Mouse (Mus musculus) thymus, adult 2 months (tissue): Measurements from ENCODE around the gene 1110065P20Rik. TPM values are rescaled to one million over a fixed set of nuclear protein-coding genes. Genes with fewer than 3 reads are reported as not detected.

ENCODE experiments used
- DNase-seq: peaks from one replicate; pipeline ENCODE4 v3.0.0; 2021
- H3K27ac ChIP-seq: fragments of 200-500 bp; 2 replicates; pipeline ENCODE4 v1.5.1; 2012; ENCODE audit warnings: low read length, control low read depth; ENCODE audit not compliant: control insufficient read depth, insufficient read depth
- H3K27me3 ChIP-seq: fragments of 200-500 bp; 2 replicates; pipeline ENCODE4 v1.6.1; 2012; ENCODE audit warnings: mild to moderate bottlenecking, low read length, moderate library complexity, mixed read lengths; ENCODE audit not compliant: control insufficient read depth, insufficient read depth
- H3K36me3 ChIP-seq: fragments of 200-500 bp; 2 replicates; pipeline ENCODE4 v1.6.1; 2012; ENCODE audit warnings: mild to moderate bottlenecking, low read length, moderate library complexity; ENCODE audit not compliant: control insufficient read depth, insufficient read depth
- H3K4me1 ChIP-seq: fragments of 200-500 bp; replicated peaks from 2 replicates; pipeline ENCODE4 v1.6.1; 2012; ENCODE audit warnings: low read length; ENCODE audit not compliant: control insufficient read depth, insufficient read depth
- H3K4me3 ChIP-seq: fragments of 200-500 bp; 2 replicates; pipeline ENCODE4 v1.5.1; 2012; ENCODE audit warnings: mild to moderate bottlenecking, low read length, control low read depth, moderate library complexity; ENCODE audit not compliant: control insufficient read depth, insufficient read depth
- CTCF ChIP-seq: fragments of 200-500 bp; IDR thresholded peaks from 2 replicates; pipeline ENCODE4 v1.5.1; 2012; ENCODE audit warnings: mild to moderate bottlenecking, control low read depth, low read length, moderate library complexity, borderline replicate concordance; ENCODE audit not compliant: control insufficient read depth, poor library complexity, insufficient read depth; ENCODE audit errors: extremely low read depth
- POLR2A ChIP-seq: fragments of 200-500 bp; IDR thresholded peaks from 2 replicates; pipeline ENCODE4 v1.6.1; 2012; ENCODE audit warnings: mild to moderate bottlenecking, low read length, control low read depth, moderate library complexity; ENCODE audit not compliant: control insufficient read depth, poor library complexity, insufficient read depth; ENCODE audit errors: extremely low read depth
- WGBS: fragments of 180-500 bp; shearing (Covaris S2); methylation state at CpG from one replicate; pipeline ENCODE4 v1.1.7; 2018; 5-methylcytosine and 5-hydroxymethylcytosine counted together
- polyA plus RNA-seq: library from polyadenylated mRNA; depleted of rRNA; stranded (reverse); fragments of >200 nt; gene quantifications from 2 replicates; pipeline ENCODE4 v1.2.3, GENCODE M21; 2012

Gene 1110065P20Rik
- polyA plus RNA-seq, 1 experiment, result 28.0 TPM

GRCm38 (mm10) chr4:124847573-124847972 is 3.4 kb downstream of the 1110065P20Rik start:
- no peak overlapping the region for H3K4me3 ChIP-seq
- H3K27ac ChIP-seq, result no peak overlapping the region
- peaks cover 16% of the 10 kb centered on the region for H3K4me1 ChIP-seq
- H3K27me3 ChIP-seq, result no peaks in the 10 kb centered on the region
- DNase-seq, result peak; percentile 83
- peak; percentile 85; the same call in 1 of the 2 replicates for TF ChIP-seq CTCF
- TF ChIP-seq POLR2A, result no peak
- no peaks in the 10 kb centered on the region for H3K36me3 ChIP-seq
- WGBS, result 24% methylated on average over 8 of the region's 8 CpGs

- Histone ChIP-seq H3K27ac (no peak overlapping the region), H3K36me3 (peaks cover 3% of the 10 kb centered on the region), H3K4me1 (no peaks in the 10 kb centered on the region), H3K4me3 (no peak overlapping the region), H3K27me3 (no peaks in the 10 kb centered on the region)
- TF ChIP-seq CTCF (peak; percentile 81; the same call in 1 of the 2 replicates), POLR2A (no peak)
- 85% methylated on average over 11 of the region's 11 CpGs for WGBS
- peak; percentile 53 for DNase-seq
Measured at GRCm38 (mm10) chr4:124843493-124843892, 7.5 kb downstream of the 1110065P20Rik start.

- TF ChIP-seq CTCF, result no peak
- no peaks in the 10 kb centered on the region for H3K4me1 ChIP-seq
- DNase-seq, result no peak
- no peak overlapping the region for H3K4me3 ChIP-seq
- H3K27me3 ChIP-seq, result no peaks in the 10 kb centered on the region
- no peak overlapping the region for H3K27ac ChIP-seq
- WGBS, result 97% methylated on average over 1 of the region's 1 CpGs
- H3K36me3 ChIP-seq, result peaks cover 14% of the 10 kb centered on the region
Measured at GRCm38 (mm10) chr4:124840998-124841397, 10.0 kb downstream of the 1110065P20Rik start.

GRCm38 (mm10) chr4:124838035-124838700 is 12.8 kb downstream of the 1110065P20Rik start:
- H3K27me3 ChIP-seq, result no peaks in the 10 kb centered on the region
- DNase-seq, result no peak
- no peak for TF ChIP-seq POLR2A
- no peak for TF ChIP-seq CTCF
- no peak overlapping the region for H3K27ac ChIP-seq
- H3K4me3 ChIP-seq, result no peak overlapping the region
- no peaks in the 10 kb centered on the region for H3K4me1 ChIP-seq
- peaks cover 14% of the 10 kb centered on the region for H3K36me3 ChIP-seq
- WGBS, result 96% methylated on average over 14 of the region's 14 CpGs

- H3K36me3 ChIP-seq, result peaks cover 13% of the 10 kb centered on the region
- TF ChIP-seq POLR2A (no peak), CTCF (no peak)
- no peak overlapping the region for H3K4me3 ChIP-seq
- H3K27ac ChIP-seq, result no peak overlapping the region
- H3K4me1 ChIP-seq, result no peaks in the 10 kb centered on the region
- H3K27me3 ChIP-seq, result no peaks in the 10 kb centered on the region
- no peak for DNase-seq
- 98% methylated on average over 10 of the region's 10 CpGs for WGBS
Measured at GRCm38 (mm10) chr4:124832796-124833195, 18.2 kb downstream of the 1110065P20Rik start.

GRCm38 (mm10) chr4:124829671-124830070 is 21.3 kb downstream of the 1110065P20Rik start:
- Histone ChIP-seq H3K4me1 (no peaks in the 10 kb centered on the region), H3K4me3 (no peak overlapping the region), H3K27ac (no peak overlapping the region), H3K27me3 (no peaks in the 10 kb centered on the region), H3K36me3 (peaks cover 20% of the 10 kb centered on the region)
- TF ChIP-seq POLR2A (no peak), CTCF (no peak)
- DNase-seq, result no peak
- 92% methylated on average over 5 of the region's 5 CpGs for WGBS
